Mouse (Mus musculus) gastrocnemius, postnatal 25 days (tissue): ENCODE measurements at regions not wholly inside any gene's neighbourhood (a gene's known extent, or its start where the extent isn't known, plus 50 kb on each side); places are given as distances from the start of the nearest gene placed in this dataset.
"Not testable (repeated sequence)": the region's sequence is repeated elsewhere in the genome, so short reads cannot be mapped to it uniquely, and the experiment has no call there.

Source experiments
- DNase-seq: peaks from one replicate; pipeline ENCODE4 v3.0.0; 2022

DNA sequence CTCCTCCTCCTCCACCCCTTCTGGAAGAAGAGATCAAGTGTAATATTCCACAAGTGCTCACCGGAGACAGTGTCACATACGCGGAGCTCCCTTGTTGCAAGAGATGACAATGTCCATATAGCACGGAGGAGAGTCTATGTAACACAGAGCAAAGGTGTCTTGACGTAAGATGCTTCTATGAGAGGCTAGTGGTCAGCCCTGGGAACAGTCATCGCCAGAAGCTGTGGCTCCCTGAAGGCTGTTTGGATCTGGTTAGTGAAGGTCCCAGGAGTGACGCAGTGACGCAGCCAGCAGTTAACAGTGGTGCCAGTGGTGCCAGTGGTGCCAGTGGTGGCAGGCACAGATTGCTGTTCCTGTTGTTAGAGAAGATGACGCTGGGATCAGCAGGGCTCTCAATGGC lies 66.9 kb downstream of the Twistnb start:
- no peak for DNase-seq

DNA sequence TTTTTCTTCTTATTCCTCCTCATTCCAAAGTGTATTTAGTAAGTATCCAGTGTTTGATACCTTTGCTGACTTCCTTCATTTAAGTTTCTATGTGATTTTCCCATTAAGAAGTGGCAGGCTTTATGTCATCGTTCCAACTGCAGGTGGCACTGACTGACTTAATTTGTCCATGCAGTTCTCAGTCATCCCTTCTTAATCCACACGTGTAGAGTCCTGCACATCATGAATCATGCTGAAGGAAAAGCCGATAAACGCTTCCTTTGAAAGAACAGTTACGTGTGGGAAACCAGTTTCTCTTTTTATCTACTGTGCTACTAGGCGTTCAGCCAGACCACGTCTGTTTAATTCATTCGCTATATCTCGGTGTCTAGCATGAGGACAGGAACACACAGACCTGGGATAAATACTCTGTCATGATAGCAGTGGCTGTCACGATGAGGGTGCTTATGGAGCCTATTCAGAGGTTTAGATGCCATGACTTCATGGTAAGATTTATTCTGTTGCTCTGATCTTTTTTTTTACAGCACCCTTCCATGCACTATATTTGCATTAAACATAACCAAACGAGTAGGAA lies 68.0 kb downstream of the Twistnb start:
- no peak for DNase-seq

DNA sequence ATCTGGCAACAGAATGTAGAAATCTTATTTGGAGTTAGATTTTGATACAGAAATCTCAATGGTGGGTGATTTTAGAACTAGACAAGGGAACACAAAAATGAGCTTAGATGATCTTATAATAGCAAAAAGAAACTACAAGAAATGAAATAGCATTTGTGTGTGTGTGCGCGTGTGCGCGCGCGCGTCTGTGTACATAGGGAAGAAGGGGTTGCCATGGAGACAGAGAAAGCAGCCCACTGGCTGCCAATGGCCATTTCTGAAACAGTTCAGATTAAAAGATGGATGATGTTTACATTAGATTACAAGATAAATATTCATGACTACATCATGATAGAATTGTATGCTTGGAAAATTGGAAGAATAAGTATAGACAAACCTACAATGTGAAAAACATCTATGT lies 112.1 kb downstream of the Twistnb start:
- DNase-seq = no peak

DNA sequence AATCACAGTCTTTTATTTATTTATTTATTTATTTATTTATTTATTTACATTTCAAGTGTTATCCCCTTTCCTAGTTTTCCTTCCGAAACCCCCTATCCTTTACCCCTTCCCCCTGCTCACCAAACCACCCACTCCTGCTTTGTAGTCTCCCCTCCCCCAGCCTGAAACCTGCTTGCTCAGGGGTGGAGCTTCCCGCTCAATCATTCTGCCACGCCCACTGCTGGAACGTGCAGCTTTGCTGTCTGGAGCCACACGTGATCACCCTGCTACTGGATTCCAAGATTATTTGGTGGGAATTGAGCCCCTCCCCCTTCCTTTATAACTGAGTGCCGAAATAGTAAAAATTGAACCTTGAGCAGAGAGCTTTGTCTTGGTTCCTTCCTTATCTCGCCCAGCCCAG lies 122.2 kb downstream of the Twistnb start:
- not testable (repeated sequence) for DNase-seq

DNA sequence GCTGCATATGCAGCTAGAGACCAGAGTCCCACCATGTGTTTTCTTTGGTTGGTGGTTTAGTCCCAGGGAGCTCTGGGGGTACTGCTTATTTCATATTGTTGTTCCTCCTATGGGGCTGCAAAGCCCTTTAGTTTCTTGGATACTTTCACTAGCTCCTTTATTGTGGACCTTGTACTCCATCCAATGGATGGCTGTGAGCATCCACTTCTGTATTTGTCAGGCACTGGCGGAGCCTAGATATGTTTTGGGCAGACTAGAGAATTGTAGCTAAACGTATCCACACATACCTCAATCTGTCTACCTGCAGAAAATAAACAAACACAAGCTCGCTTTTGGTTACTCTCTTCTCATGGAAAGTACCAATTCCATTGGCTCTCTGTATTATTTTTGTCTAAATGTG lies 122.8 kb downstream of the Twistnb start:
- no peak for DNase-seq

DNA sequence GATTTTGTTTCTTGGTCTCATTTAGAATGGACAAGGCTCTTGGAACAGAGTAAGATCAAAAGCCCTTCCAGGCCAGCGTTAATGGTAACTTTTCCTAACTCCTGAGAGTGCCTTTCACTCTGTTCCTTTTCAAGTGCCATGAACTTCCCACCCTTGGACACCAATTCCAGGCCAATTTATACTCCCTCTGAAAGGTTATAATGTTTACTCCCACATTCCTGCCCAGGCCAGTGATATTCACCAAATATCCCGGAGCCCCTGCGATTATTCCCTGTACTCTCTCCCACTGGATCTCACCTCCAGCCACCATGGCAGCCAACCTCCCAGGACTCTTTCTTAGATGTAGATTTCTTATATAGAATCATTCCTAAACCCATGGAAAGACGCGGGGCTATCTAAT lies 123.2 kb downstream of the Twistnb start:
- no peak for DNase-seq

DNA sequence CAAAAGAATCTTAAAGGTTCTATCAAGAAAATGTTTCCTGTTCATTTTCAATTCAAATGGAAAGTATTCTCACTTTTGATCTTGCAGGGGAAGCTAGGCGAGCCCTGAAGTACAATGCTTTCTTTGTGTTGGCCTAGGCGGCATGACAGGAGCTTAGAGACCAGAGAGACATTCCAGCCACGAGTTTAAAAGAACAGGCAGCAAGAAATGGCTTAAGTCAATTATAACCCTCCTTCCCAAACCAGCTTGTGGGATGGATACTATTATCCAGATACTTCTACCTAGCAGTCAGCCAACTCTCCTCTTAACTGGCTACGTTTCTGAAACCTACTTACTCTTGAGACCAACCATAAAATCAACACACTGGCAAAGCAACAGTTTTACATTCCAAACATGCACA lies 124.3 kb downstream of the Twistnb start:
- no peak for DNase-seq

DNA sequence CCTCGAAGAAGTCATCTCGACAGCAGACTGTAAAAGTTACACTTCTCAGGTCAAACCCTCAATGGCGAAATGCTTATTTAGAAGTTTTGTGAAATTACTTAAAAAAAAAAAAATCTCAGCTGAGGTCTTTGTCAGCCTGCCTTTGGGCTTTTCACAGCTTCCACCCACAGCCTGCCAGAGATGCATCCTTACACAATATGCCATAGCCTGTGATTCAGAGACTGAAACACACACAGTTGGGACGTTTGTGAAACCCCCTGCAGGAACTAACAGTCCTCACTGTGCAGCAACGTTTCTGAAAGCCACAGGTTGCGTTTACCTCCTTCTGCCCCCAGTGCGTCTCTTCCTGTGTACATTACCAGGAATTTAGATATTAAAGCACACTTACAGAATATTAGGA lies 131.7 kb downstream of the Twistnb start:
- no peak for DNase-seq

DNA sequence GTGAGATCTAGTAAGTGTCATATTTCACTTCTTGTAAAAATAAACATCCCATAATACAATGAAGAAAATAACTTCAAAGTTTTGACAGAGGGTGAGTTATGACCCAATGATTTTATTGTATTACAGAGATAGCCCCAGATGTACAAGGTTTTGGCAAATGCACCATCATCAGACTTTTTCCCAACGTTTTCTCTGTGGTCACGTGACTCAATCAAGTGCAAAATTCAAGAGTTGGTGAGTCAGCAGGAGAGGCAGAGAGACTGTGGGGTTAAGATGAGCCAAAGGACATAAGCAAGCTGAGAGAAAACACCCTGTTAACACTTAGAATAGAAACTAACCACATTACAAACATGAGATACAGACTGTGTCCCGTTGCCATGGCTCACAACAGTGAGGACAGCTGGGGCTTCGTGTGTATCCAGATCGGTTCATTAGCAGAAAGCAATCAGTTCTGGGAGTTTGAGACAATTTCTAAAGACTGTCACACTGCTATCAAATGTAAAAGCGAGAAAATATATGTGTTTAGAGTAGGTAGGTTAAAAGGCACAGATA lies 148.5 kb downstream of the Twistnb start:
- DNase-seq = no peak

DNA sequence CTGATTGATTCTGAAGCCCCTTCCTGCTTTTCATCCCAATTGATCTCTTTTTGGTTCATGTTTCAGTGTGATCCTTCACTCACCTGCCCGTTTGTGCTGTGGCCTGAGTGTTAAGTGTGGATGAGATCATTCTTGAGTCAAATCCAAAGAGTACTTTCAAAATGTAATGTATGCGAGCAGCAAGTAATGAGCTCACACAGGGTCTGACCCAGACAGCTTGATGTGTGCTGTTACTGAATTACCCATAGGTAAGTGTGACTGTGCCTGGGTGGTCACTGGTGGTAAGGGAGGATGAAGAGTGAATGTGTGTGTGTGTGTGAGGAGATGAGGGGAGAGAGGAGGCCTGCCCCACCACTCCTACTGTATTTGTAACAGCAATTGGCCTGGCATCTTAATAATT lies 151.4 kb downstream of the Twistnb start:
- DNase-seq = no peak

DNA sequence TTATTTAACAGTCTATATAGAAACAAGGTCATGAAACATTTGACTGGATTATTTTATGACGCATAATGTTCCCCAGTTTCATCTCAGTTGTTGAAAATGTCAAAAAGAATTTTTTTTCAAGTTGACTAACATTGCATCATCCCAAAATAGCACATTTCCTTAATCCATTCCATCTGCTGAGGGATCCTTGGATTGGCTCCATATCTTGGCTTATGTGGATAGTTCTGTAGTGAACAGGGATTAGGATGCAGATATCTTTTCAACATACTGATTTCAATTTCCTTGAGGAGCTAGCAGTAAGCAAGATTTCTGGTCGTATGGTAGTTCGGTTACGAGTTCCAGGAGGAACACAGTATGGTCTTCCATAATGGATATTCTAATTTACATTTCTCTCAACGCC lies 161.6 kb downstream of the Twistnb start:
- no peak for DNase-seq

DNA sequence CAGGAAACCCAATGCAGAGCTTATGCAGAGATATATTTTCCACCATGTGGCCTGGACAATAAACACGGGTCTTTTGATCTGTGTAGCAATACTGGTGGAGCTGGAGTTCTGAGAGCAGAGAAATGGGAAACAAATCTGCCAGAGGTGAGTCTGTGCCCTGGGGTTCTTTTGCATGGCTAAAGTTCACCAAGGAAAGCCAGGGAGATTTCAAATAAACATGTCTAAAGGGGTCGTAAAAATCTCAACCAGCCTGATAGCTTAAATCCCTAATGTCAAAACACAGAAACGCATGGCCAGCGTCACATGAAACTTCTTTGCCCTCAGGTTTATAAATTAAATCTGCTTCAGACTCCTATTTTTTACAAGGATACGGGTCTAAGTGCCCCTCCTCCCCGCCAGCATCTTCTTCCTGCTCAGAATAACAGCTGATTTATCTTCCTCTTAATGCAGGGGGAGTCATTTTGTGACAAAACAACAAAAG lies 163.0 kb downstream of the Twistnb start:
- DNase-seq = no peak

DNA sequence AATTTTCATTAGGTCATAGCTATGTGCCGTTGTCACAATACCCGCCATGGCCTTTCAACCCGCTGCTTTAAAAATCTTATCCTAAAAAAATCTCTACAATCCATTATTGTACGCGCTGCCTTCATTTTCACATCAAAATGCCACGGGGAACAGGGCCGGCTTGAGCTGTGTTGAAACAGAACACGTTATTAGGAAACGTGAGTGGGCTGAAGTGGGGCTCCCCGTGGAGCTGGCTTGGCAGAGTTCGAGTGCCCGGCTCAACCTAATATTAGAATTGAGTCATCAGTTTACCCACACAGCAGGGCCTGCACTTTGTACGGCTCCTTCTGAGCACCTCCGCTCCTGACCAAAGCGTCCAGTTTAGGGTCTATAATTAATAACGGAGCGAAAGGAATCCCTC lies 163.5 kb downstream of the Twistnb start:
- no peak for DNase-seq

DNA sequence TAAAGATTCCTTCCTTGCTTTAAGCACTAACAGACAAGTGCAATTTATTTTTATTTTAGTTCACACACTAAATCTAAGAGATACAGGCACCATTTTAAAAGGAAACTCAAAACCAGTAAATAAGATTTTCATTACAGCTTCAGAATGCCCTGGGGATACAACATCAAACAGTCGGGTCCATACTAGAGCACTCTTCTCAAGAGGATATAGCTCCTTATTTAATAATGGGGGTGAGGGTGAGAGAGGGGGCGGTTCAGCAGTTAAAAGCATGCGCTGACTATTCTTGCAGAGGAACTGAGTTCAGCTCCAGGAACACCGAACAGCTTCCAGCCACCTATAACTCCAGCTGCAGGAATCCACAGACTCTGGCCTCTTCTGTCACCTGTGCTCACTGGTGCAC lies 164.2 kb downstream of the Twistnb start:
- DNase-seq = no peak

DNA sequence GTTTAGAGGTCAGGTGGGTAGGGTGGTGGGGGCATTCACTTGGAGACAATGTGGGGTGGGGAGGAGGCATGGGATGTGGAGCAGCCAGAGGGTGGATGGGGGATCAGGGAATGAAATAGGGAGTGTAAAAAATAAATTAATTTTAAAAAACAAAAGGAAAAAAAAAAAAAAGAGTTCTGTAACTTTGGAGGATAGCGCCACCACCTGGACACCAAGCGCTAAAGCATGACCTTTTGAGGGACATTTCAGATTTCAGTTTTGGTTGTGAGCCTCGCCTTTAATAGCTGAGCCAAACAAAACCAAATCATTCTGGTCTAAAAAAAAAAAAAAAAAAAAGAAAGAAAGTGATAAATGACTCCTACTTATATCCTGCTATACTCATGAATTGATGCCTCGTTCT lies 176.0 kb downstream of the Twistnb start:
- DNase-seq = no peak

DNA sequence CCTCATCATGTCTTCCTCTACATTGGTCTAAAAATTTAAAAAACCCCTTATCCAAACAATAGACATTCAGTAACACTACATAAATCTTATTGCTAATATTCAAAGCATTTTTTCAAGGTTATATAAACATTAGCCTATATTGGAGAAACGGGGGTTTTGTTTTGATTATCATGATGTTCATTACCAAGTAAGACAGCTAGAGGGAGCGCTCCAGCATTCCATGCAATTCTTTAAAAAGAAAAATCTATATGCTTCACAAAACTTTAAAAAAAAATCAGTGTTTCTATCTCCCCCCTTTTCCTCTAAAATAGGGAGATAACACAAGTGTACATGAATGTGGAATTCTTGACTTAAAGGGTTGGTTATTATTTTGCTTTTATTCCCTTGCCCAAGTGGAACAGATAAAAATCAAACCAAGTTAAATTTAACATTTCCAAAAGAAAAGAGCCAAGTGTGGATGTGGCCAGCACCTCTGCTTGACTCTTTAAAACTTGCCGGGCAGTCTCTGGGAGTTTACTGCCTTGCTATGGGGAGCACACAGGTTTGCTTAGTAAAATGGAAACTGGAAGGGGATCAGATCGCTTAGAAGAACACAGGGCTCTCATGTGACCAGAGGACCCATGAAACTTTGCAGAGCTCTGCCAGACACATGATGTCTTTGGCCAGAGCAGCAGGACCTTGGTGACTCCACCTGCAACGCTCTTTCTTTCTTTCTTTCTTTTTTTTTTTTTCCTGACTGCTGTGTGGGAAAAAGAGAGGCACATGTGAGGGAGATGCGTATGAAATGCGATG lies 178.6 kb downstream of the Twistnb start:
- no peak for DNase-seq

DNA sequence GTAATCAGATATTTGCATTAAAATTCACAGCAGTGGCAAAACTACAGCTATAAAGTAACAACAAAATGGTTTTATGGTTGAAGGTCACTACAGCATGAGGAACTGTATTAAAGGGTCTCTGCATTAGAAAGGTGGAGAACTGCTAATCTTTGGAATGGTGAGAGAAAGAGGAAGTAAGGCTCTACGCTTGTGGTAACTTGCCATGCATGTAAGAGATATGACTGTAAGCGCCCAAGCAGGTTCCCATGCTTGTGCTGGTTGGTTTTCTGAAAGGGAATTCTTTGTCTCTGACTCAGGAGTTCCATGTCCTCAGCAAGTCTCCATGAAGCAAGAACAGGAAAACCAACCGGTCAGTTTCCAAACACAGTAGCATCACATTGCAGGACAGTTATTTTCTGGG lies 182.9 kb downstream of the Twistnb start:
- no peak for DNase-seq

DNA sequence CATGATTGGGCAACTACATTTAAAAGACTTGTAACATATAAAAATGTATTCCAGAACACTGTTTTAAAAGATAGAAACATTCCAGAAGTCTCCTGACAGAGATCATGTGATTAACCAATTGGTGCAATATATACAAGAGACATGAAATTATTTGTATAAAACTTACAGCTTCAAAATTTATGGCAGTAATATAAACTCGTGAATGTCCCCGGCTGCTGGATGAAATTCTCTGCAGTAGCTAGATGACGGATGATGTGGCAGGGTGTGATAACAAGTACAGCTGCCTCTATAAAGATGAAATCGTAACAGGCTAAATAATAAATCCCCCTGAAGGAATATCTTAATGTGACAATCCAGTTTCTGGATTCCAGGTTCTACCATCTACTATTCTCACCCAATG lies 191.0 kb downstream of the Twistnb start:
- DNase-seq = no peak

DNA sequence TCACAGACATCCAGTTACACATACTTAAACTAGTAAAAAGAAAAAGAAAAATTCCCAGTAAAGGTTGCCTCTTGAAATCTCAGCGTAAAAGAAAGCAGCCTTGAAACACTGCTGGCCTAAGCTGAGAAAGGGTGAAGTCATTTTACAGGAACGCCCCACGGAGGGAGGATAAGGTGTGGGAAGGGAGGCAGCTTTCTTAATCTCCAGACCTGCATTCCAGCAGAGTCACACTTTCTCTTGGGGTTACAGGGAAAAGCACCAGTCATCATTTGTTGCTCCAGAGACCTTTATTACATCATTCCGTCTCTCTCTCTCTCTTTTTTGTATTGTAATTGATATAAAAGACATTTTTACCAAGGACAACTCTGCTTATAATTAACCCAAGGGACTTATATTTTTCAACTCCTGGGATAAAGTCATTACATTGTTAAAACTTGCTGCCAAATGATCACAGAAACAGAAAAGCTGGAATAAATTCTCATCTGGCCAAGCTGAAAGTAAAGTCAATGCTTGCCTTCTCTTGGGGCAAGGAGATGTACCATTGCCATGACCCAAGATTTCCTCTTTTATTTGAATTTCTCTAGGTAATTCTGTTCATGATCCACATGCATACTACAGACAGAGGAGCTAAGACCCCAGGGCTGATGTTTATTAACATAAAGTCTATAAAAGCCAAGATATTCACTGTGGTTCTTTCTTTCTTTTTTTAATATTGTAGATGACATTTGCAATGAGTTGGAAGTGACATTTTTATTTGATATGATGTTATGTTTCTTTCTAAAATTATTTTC lies 196.9 kb downstream of the Twistnb start:
- no peak for DNase-seq

DNA sequence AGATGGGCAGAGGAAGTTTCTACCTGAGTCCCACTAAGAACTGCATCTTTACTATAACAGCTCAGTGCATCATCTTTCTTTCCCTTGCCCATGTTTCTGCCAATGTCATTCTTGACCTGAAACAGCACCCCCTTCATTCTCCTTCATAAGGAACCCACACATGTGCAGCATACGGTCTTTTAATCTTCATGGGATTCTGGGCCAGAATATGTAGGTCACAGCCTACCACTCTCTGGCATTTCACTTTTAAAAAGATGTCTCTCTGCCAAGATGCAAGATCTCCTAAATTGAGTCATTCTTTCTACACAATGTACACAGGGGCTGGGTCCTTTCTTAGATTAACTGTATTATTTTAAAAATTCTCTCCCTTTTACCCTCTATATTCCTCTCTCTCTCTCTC lies 223.2 kb downstream of the Twistnb start:
- DNase-seq = no peak

DNA sequence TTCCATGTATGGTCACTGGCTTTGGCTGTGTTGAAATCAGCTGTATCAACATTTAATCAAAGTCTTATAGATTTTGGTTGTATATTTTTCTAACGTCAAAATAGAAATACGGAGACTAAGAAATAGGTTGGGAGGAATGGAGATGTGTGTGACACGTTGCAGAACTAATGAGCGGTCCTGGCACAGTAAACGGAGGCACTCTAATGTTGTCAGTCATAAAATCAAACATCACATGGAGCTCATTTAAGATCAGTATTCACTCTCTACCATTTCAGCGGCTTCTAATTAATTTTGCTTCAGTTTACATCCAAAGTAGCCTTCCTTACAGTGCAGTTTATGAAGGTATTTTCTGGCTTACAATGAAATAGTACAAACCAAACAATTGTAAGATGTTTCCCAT lies 246.1 kb downstream of the Twistnb start:
- no peak for DNase-seq

DNA sequence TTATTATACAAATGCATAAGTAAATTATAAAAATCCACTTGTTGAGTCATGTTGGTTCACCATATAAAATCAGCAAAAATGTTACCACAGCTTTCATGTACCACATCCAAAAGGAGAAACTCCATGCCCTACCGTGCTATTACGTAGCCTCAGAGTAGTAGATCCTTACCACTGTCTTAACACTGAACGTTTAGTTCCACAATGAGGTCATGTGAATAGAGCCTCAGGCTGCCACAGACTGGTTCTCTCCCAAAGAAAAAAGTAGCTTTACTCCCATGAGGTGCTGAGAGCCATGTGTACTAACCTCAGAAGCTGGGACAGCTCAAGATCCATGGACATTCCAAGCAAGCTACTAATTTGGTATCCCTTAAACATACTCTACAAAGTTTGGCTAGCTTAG lies 235.4 kb upstream of the Ferd3l start:
- DNase-seq = no peak

DNA sequence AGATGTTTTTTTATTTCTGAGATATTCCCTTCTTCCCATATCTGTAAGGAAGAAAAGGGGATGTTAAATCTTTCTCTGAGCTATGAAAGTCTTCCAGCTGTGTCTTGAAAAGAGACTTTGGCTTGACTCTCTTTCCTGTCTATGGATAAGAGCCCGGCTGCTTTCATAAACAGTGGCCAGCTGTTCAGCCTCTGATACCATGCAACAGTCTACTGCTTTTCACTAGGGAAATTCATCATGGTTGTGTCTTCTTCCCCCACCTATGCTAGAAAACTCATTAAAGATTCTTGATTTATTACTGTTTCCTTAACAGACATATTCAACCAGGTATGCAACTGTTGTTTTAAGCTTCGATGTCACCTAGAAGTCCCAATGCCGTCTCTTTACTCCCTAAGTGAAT lies 213.8 kb upstream of the Ferd3l start:
- DNase-seq = no peak
